Mouse (Mus musculus): ENCODE measurements around the gene Rprd1b.

- no peak for TF ChIP-seq GATA1 (IDR thresholded peaks at IDR 0.05; ENCODE audit: borderline replicate concordance, low read length)
- TF ChIP-seq FLI1 (IDR thresholded peaks at IDR 0.05; ENCODE audit: low read length) = no peak
These were observed 92.6 kb downstream of the Rprd1b start for GRCm38 (mm10) chr2:158120868-158121267.
